Mouse (Mus musculus): ENCODE measurements around the gene Areg. TPM values are rescaled to one million over a fixed set of nuclear protein-coding genes. Genes with fewer than 3 reads are reported as not detected.
A peak's percentile ranks its signal among the peaks of the same experiment; 100 is the strongest.

The Areg gene
- polyA plus RNA-seq, 1 experiment from 2014 or later = not detected

DNA sequence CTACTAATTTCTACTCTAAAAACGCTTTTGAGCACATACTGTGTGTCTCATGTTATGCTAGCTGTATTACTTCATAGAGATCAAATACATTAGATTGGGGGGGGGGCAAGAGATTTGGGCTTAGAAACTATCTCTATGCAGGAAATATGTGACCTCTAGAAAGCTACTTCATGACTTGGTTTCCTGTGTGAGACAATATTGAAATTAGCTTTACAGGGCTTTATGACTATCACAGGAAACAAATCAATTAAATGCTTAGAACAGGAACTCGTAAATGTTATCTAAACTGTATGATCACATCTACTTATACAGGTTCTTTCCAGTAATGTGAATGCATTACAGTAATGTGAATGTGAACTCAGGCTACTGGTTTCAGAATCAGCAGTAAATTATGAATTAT lies 15.3 kb upstream of the Areg start:
- Histone ChIP-seq H3K27ac (no peak overlapping the region), H3K4me3 (replicated peaks) (no peak overlapping the region), H3K4me2 (no peak overlapping the region), H3K9ac (no peak overlapping the region), H3K36me3 (replicated peaks) (no peaks in the 10 kb centered on the region), H3K9me3 (no peaks in the 10 kb centered on the region), H3K4me1 (no peaks in the 10 kb centered on the region), H3K27me3 (no peaks in the 10 kb centered on the region)
- ATAC-seq (ENCODE audit: low FRiP score) = no peak
- 90% methylated on average over 2 of the region's 2 CpGs for WGBS

DNA sequence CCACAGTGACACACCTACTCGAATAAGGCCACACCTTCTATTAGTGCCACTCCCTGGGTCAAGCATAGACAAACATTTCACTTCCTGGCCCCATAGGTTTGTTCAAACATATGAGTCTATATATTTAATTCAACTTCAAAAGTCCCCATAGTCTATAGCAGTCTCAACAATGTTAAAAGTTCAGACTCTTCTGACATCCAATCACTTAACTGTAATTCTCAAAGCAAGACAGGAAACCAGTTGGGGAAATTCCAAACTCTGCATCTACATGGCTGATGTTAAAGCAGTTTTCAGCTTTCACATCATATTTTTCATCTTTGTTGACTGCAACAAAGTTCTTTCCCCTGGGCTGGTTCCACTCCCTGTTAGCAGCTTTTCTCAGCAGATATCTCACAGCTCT lies 12.8 kb upstream of the Areg start:
- Histone ChIP-seq H3K27ac (no peak overlapping the region), H3K27me3 (no peaks in the 10 kb centered on the region), H3K4me1 (no peaks in the 10 kb centered on the region), H3K9me3 (no peaks in the 10 kb centered on the region), H3K9ac (no peak overlapping the region), H3K36me3 (replicated peaks) (no peaks in the 10 kb centered on the region), H3K4me3 (replicated peaks) (no peak overlapping the region), H3K4me2 (no peak overlapping the region)
- ATAC-seq (ENCODE audit: low FRiP score) = no peak
- 82% methylated on average over 1 of the region's 1 CpGs for WGBS

DNA sequence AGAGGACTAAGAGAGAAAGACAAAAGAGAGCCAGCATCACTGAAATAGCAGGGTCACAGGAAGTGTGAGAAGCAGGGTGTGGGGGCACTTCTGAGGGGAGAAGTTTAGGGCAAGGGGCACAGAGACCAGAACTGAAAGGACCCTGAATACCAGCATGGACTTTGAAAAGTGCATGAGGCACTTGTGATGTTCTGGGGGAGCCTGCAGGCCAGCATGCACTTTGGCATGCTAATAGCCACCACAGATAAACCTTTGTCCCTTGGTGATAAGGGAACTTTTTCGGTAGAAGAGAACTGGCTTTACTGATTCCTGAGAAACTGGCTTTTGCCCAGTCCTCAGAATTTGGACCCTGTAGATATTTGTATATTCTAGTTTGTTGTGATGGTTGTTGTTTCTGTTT lies 4.4 kb upstream of the Areg start:
- ATAC-seq (ENCODE audit: low FRiP score) = no peak
- Histone ChIP-seq H3K4me1 (peaks cover 4% of the 10 kb centered on the region; the same call in 1 of the 2 replicates), H3K36me3 (replicated peaks) (no peaks in the 10 kb centered on the region), H3K9ac (no peak overlapping the region), H3K27me3 (peaks cover 15% of the 10 kb centered on the region; the same call in 1 of the 2 replicates), H3K27ac (no peak overlapping the region), H3K4me2 (no peak overlapping the region), H3K4me3 (replicated peaks) (no peak overlapping the region), H3K9me3 (no peaks in the 10 kb centered on the region)
- WGBS = 90% methylated on average over 1 of the region's 1 CpGs

DNA sequence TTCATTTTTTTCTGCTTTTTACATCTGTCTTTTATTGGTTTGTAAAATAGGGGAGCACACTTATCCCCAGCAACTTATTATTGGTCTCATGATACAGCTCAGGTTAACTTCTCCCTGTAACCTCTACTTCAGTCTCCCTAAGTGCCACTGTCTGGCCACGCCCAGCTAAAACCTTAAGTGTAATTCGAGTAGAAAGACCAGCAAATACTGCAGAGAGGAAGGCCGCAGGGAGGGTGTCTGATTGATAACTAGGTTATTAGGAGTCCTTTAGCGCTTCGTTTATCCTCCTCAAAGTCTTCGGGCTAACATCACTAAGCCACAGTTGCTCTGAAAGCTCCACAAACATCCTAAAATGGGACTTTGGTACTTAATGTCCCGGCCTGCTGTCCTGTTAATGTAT lies 429 bp upstream of the Areg start:
- Histone ChIP-seq H3K36me3 (replicated peaks) (no peaks in the 10 kb centered on the region), H3K9ac (peak overlapping the region; percentile 58; the same call in 1 of the 2 replicates), H3K4me2 (peak overlapping the region; percentile 92), H3K4me1 (peaks cover 4% of the 10 kb centered on the region; the same call in 1 of the 2 replicates), H3K9me3 (no peaks in the 10 kb centered on the region), H3K4me3 (replicated peaks) (peak overlapping the region; percentile 62), H3K27ac (no peak overlapping the region), H3K27me3 (peaks cover 30% of the 10 kb centered on the region)
- 5% methylated on average over 7 of the region's 7 CpGs for WGBS
- ATAC-seq (ENCODE audit: low FRiP score) = no peak

DNA sequence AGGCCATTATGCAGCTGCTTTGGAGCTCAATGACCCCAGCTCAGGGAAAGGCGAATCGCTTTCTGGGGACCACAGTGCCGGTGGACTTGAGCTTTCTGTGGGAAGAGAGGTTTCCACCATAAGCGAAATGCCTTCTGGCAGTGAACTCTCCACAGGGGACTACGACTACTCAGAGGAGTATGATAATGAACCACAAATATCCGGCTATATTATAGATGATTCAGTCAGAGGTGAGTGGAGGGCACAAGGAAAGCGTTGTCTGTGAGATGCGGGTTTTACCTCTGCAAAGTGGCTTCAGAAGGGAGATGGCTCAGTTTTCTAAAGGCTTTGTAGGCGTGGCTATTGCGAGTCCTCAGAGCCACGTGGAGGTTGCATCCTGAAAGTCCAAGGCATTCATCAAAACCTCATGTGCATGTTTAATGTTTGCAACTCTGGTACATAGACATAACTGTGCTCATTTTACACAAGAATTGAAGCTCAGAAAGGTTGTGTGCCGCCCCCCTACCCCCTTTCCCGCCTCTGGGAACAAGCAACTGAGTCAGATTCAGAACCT lies 1.6 kb downstream of the Areg start:
- ATAC-seq (ENCODE audit: low FRiP score) = no peak
- WGBS = 50% methylated on average over 13 of the region's 13 CpGs
- H3K27ac ChIP-seq = no peak overlapping the region
- peaks cover 30% of the 10 kb centered on the region for H3K27me3 ChIP-seq
- H3K4me2 ChIP-seq = no peak overlapping the region
- peaks cover 4% of the 10 kb centered on the region; the same call in 1 of the 2 replicates for H3K4me1 ChIP-seq
- H3K9ac ChIP-seq = no peak overlapping the region
- H3K9me3 ChIP-seq = no peaks in the 10 kb centered on the region
- H3K4me3 ChIP-seq (replicated peaks) = no peak overlapping the region
- no peaks in the 10 kb centered on the region for H3K36me3 ChIP-seq (replicated peaks)

DNA sequence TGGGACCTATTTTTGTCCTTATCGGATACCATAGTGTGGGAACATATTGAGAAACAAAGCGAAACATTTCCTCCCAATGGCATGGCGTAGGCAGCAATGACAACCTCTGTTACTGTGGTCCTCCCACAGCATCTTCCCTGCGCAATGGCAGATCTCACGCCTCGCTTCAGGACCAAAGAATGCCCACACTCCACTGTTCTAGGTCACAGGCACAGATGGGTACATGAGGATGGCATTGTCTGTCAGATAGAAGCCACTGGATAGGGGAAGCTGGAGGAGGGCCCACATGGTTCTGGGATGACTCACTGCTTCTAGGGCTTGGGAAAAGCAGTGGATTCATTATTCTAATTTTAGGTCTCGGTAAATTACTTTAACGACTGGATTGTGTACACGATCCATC lies 5.6 kb downstream of the Areg start:
- Histone ChIP-seq H3K27me3 (peaks cover 14% of the 10 kb centered on the region), H3K4me1 (no peaks in the 10 kb centered on the region), H3K4me3 (replicated peaks) (no peak overlapping the region), H3K4me2 (no peak overlapping the region), H3K9me3 (no peaks in the 10 kb centered on the region), H3K9ac (no peak overlapping the region), H3K27ac (no peak overlapping the region), H3K36me3 (replicated peaks) (no peaks in the 10 kb centered on the region)
- 93% methylated on average over 9 of the region's 9 CpGs for WGBS
- ATAC-seq (ENCODE audit: low FRiP score) = no peak

DNA sequence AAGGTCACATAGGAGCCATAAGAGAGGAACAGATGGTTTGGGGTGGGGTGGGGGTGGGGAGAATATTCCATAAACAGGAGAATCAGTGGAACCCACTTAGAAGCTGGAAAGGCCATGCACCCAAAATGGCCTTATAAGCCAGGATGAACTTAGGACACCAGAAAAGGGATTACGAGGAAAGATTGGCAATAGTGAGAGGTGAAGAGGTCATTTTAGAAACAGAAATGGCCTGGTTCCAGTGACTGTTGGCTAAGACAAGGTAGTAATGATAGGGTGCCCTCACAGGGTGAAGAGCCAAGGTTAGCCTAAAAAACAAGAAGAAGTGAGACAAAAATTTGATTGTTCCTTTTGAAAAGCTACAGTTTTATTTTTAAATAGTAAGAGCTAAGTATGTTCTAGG lies 7.6 kb downstream of the Areg start:
- Histone ChIP-seq H3K9me3 (0 out of 2 replicates have a peak, but pooled peaks cover 2% of the 10 kb centered on the region), H3K4me3 (replicated peaks) (no peak overlapping the region), H3K36me3 (replicated peaks) (no peaks in the 10 kb centered on the region), H3K27ac (no peak overlapping the region), H3K27me3 (no peaks in the 10 kb centered on the region), H3K4me1 (no peaks in the 10 kb centered on the region), H3K9ac (no peak overlapping the region), H3K4me2 (no peak overlapping the region)
- 92% methylated on average over 1 of the region's 1 CpGs for WGBS
- no peak for ATAC-seq (ENCODE audit: low FRiP score)

DNA sequence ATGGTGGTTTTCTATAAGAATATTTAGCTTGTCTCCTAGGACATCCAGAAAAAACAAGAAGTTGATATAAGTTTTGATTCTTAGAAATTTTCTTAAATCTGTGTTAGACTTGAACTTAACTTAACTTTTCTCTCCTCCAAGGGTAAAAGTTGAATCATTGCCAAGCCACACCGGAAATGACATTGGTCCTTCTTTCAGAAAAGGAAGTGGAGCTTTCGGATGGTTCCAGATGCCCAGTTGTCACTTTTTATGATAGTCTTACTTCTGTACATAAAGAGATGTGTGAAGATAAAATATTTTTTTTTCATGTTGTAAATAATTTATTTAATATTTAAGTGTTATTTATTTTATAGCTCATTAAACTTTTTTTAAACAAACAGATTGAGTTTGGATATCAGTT lies 8.7 kb downstream of the Areg start:
- no peaks in the 10 kb centered on the region for H3K27me3 ChIP-seq
- no peak for ATAC-seq (ENCODE audit: low FRiP score)
- 91% methylated on average over 2 of the region's 2 CpGs for WGBS
- no peaks in the 10 kb centered on the region for H3K36me3 ChIP-seq (replicated peaks)
- no peak overlapping the region for H3K4me2 ChIP-seq
- H3K4me1 ChIP-seq = no peaks in the 10 kb centered on the region
- H3K9me3 ChIP-seq = 0 out of 2 replicates have a peak, but pooled peaks cover 2% of the 10 kb centered on the region
- no peak overlapping the region for H3K9ac ChIP-seq
- no peak overlapping the region for H3K27ac ChIP-seq
- H3K4me3 ChIP-seq (replicated peaks) = no peak overlapping the region

DNA sequence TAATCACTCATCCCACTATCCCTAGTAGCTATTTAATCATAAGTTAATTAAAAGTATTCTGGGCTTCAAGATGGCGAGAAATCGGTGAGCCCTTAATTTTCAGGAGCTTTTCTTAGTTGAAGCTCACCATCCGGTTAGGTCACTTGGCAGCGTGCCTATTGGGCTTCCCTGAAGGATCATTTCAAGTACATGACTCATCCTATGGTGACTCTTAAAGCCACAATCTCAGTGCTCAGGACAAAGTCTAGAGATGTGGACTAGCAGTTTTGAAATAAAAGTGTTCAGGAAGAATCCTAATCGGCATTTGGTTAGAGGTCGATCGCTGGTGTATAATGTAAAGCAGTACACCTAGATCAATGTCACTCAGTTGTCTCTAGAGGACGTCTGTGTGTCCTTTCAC lies 17.3 kb downstream of the Areg start:
- Histone ChIP-seq H3K27me3 (no peaks in the 10 kb centered on the region), H3K27ac (no peak overlapping the region), H3K4me3 (replicated peaks) (no peak overlapping the region), H3K9ac (no peak overlapping the region), H3K4me2 (no peak overlapping the region), H3K9me3 (no peaks in the 10 kb centered on the region), H3K36me3 (replicated peaks) (no peaks in the 10 kb centered on the region), H3K4me1 (no peaks in the 10 kb centered on the region)
- WGBS = 87% methylated on average over 8 of the region's 8 CpGs
- ATAC-seq (ENCODE audit: low FRiP score) = no peak

DNA sequence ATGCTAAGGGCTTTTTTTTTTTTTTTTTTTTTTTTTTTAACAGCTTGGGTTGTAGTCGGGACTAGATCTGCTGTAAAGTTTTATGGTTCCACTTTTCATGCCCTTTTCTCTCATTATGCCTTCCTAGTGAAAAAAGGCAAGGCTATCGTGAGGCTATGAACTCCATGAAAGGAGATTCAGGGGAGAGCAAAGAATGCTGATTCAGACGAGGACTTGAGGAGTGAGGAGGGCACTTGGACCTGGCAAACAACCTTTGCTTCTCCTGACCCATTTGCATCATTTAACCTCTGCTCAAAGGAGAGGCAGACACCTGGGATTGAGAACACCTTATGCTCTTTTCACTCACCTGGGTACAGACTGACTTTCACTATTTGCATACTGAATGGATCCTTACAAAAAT lies 17.8 kb downstream of the Areg start:
- Histone ChIP-seq H3K36me3 (replicated peaks) (no peaks in the 10 kb centered on the region), H3K4me2 (no peak overlapping the region), H3K4me3 (replicated peaks) (no peak overlapping the region), H3K27ac (no peak overlapping the region), H3K27me3 (no peaks in the 10 kb centered on the region), H3K4me1 (no peaks in the 10 kb centered on the region), H3K9me3 (no peaks in the 10 kb centered on the region), H3K9ac (no peak overlapping the region)
- WGBS = 56% methylated on average over 3 of the region's 3 CpGs
- no peak for ATAC-seq (ENCODE audit: low FRiP score)

DNA sequence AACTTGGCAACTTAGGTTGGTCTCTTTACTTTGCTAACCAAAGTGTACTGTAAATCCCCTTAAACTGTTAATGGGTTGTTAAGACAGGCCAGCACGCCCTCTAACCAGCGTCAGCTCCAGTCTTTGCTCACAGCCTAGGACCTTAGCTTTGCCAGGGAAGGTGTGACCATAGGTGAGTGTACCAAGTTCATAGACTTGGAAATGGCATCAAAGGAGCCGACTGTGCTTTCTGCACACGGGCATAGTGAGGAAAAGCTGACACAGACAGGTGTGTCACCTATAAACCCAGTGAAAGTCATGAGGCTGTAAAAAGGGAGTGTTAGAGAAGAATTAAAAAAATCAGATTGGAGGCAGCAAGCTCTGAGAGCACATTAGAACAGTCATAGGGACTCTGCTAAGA lies 23.4 kb downstream of the Areg start:
- no peak for ATAC-seq (ENCODE audit: low FRiP score)
- H3K27me3 ChIP-seq = no peaks in the 10 kb centered on the region
- H3K36me3 ChIP-seq (replicated peaks) = no peaks in the 10 kb centered on the region
- 89% methylated on average over 4 of the region's 4 CpGs for WGBS
- no peak overlapping the region for H3K27ac ChIP-seq
- H3K9ac ChIP-seq = no peak overlapping the region
- no peak overlapping the region for H3K4me2 ChIP-seq
- no peak overlapping the region for H3K4me3 ChIP-seq (replicated peaks)
- H3K9me3 ChIP-seq = no peaks in the 10 kb centered on the region
- no peaks in the 10 kb centered on the region for H3K4me1 ChIP-seq

DNA sequence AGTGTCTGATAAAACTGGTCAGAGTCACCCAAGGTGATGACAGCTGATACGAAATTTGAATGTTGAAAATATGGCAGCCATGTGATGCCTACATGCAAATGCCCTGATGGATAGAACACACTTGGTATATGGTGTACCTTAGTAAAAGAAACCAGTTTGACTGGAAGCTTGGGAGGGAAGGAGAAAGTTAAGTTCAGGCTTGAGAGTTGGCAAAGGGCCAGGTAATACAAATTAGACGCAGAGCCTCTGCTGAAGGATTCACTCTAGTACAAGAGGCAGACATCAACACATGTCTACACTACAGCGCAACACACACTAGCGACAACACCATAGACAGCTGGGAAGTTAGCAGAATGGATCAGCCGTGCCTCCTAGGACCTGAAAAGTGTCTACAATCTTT lies 27.2 kb downstream of the Areg start:
- no peak for ATAC-seq (ENCODE audit: low FRiP score)
- 91% methylated on average over 5 of the region's 5 CpGs for WGBS
- Histone ChIP-seq H3K36me3 (replicated peaks) (no peaks in the 10 kb centered on the region), H3K4me1 (no peaks in the 10 kb centered on the region), H3K9me3 (no peaks in the 10 kb centered on the region), H3K4me3 (replicated peaks) (no peak overlapping the region), H3K27ac (no peak overlapping the region), H3K4me2 (no peak overlapping the region), H3K9ac (no peak overlapping the region), H3K27me3 (no peaks in the 10 kb centered on the region)

DNA sequence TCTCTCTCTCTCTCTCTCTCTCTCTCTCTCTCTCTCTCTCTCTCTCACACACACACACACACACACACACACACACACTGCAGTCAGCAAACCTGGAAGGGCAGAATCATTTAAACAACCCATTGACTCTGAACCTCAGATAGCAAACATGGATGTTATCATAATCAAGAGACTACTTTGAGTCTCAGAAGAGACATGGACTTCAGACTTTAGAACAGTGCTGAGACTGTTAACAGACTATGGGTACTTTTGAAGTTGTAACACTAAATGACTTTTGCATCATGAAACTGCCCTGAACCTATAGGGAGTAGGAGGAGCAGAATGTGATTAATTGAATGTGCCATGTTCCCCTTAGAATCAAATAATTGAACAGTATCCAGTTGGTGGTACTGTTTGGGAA lies 37.0 kb downstream of the Areg start:
- H3K4me3 ChIP-seq (replicated peaks) = no peak overlapping the region
- ATAC-seq (ENCODE audit: low FRiP score) = no peak
- H3K36me3 ChIP-seq (replicated peaks) = no peaks in the 10 kb centered on the region
- no peaks in the 10 kb centered on the region for H3K4me1 ChIP-seq
- no peak overlapping the region for H3K9ac ChIP-seq
- H3K27me3 ChIP-seq = no peaks in the 10 kb centered on the region
- H3K9me3 ChIP-seq = no peaks in the 10 kb centered on the region
- H3K27ac ChIP-seq = no peak overlapping the region
- no peak overlapping the region for H3K4me2 ChIP-seq

Measured in forebrain, embryonic 12.5 days (tissue).